Mouse (Mus musculus): ENCODE results near the gene Cxcl1. TPM values are rescaled to one million over a fixed set of nuclear protein-coding genes. Genes with fewer than 3 reads are reported as not detected.

Cxcl1 gene
- polyA plus RNA-seq, 1 experiment from 2014 or later, result 0.64 TPM

GRCm38 (mm10) chr5:90902380-90903260 is 11.6 kb downstream of the Cxcl1 start:
- Histone ChIP-seq H3K9ac (ENCODE audit: low read depth, low read length) (peak overlapping the region; percentile 23), H3K4me2 (ENCODE audit: low read length) (peak overlapping the region; percentile 84), H3K9me3 (ENCODE audit: control insufficient read depth, low read length) (no peaks in the 10 kb centered on the region), H3K4me1 (ENCODE audit: control insufficient read depth, insufficient read depth, low read depth, low read length) (peaks cover 8% of the 10 kb centered on the region), H3K4me3 (ENCODE audit: low read length) (peak overlapping the region; percentile 40), H3K27ac (ENCODE audit: low read depth, low read length) (no peak overlapping the region), H3K27me3 (replicated peaks; ENCODE audit: control insufficient read depth, insufficient read depth, low read length) (peaks cover 10% of the 10 kb centered on the region), H3K36me3 (ENCODE audit: control insufficient read depth, insufficient read depth, low read length) (no peaks in the 10 kb centered on the region)
- 12% methylated on average over 10 of the region's 10 CpGs for WGBS
- peak; percentile 73 for ATAC-seq

GRCm38 (mm10) chr5:90903339-90904020 is 12.4 kb downstream of the Cxcl1 start, which contains the start of gene Cxcl2:
Gene Cxcl2, plus strand, starts transcription at chr5:90903871.
- WGBS, result 6% methylated on average over 21 of the region's 22 CpGs
- peak within 1 kb of the TSS; percentile 40 for H3K4me3 ChIP-seq (ENCODE audit: low read length)
- no peaks in the 10 kb centered on the region for H3K9me3 ChIP-seq (ENCODE audit: control insufficient read depth, low read length)
- H3K4me2 ChIP-seq (ENCODE audit: low read length), result peak within 1 kb of the TSS; percentile 84
- H3K27me3 ChIP-seq (replicated peaks; ENCODE audit: control insufficient read depth, insufficient read depth, low read length), result peaks cover 10% of the 10 kb centered on the region
- H3K36me3 ChIP-seq (ENCODE audit: control insufficient read depth, insufficient read depth, low read length), result no peaks in the 10 kb centered on the region
- peak; percentile 77 for ATAC-seq
- H3K27ac ChIP-seq (ENCODE audit: low read depth, low read length), result no peak within 1 kb of the TSS
- peak within 1 kb of the TSS; percentile 23 for H3K9ac ChIP-seq (ENCODE audit: low read depth, low read length)
- H3K4me1 ChIP-seq (ENCODE audit: control insufficient read depth, insufficient read depth, low read depth, low read length), result peaks cover 8% of the 10 kb centered on the region

DNA sequence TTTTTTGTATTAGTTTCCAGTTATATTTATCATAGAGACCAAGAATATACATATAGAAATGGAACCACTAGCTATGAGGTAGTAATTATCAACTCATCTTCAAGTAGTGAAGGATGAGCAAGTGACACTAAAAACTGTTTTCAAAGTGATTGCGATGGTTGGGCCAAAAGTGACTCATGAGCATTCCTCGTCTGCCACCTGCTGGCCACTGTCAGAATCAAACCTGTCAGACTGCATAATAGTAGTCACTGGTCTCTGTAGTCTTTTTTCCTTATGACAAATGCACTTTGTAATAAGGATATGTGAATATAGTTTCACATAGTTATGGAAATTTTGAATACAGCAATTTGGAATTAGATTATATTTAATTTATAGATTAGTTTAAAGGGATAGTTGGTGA is 17.9 kb downstream of the Cxcl1 start:
- WGBS, result 3% methylated on average over 2 of the region's 2 CpGs
- peaks cover 7% of the 10 kb centered on the region for H3K27me3 ChIP-seq (replicated peaks; ENCODE audit: control insufficient read depth, insufficient read depth, low read length)
- no peak overlapping the region for H3K27ac ChIP-seq (ENCODE audit: low read depth, low read length)
- H3K4me3 ChIP-seq (ENCODE audit: low read length), result no peak overlapping the region
- H3K4me1 ChIP-seq (ENCODE audit: control insufficient read depth, insufficient read depth, low read depth, low read length), result no peaks in the 10 kb centered on the region
- H3K36me3 ChIP-seq (ENCODE audit: control insufficient read depth, insufficient read depth, low read length), result no peaks in the 10 kb centered on the region
- H3K4me2 ChIP-seq (ENCODE audit: low read length), result no peak overlapping the region
- ATAC-seq, result peak; percentile 85
- H3K9ac ChIP-seq (ENCODE audit: low read depth, low read length), result no peak overlapping the region
- no peaks in the 10 kb centered on the region for H3K9me3 ChIP-seq (ENCODE audit: control insufficient read depth, low read length)

DNA sequence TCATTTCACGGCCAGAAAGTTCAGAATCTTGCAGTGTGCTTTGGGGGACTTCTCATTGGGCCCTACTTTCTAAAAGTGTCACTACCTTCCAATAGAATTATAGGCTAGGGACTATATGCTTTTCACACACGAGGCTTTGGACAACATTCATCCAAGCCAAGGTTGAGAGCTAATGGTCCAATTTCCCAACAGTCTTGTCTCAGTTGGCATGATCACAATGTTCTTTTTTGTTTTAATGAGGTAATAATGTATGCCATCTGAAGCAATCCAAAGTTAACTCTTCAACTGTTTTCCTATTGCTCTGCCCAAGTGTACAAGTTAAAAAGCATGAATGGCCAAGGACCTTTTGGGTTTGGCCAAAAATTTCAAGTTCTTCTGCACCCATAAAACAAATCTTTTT is 28.5 kb downstream of the Cxcl1 start:
- no peak overlapping the region for H3K27ac ChIP-seq (ENCODE audit: low read depth, low read length)
- no peaks in the 10 kb centered on the region for H3K9me3 ChIP-seq (ENCODE audit: control insufficient read depth, low read length)
- no peak overlapping the region for H3K9ac ChIP-seq (ENCODE audit: low read depth, low read length)
- no peak overlapping the region for H3K4me3 ChIP-seq (ENCODE audit: low read length)
- no peaks in the 10 kb centered on the region for H3K4me1 ChIP-seq (ENCODE audit: control insufficient read depth, insufficient read depth, low read depth, low read length)
- no peak overlapping the region for H3K4me2 ChIP-seq (ENCODE audit: low read length)
- ATAC-seq, result no peak
- no peaks in the 10 kb centered on the region for H3K27me3 ChIP-seq (replicated peaks; ENCODE audit: control insufficient read depth, insufficient read depth, low read length)
- no peaks in the 10 kb centered on the region for H3K36me3 ChIP-seq (ENCODE audit: control insufficient read depth, insufficient read depth, low read length)
- 73% methylated on average over 2 of the region's 2 CpGs for WGBS

DNA sequence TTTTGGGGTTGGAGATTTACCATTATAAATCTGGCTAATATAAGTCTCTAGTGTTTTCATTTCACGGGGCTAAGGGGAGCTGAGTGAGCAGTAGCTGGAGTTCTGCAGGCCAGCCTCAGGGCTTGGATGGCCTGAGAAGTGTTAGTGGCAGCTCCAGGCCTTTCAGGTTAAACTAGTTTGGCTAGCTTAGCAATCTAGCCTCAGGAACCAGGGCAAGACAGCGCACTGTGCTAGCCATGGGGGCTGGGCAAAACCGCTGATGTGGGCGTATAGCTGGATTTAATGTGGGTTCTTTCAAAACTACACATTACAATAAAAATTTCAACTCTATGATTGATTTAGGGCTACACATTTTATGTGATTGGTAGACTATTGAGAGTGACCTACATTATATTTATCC is 31.9 kb downstream of the Cxcl1 start:
- no peak overlapping the region for H3K9ac ChIP-seq (ENCODE audit: low read depth, low read length)
- H3K27me3 ChIP-seq (replicated peaks; ENCODE audit: control insufficient read depth, insufficient read depth, low read length), result no peaks in the 10 kb centered on the region
- no peak overlapping the region for H3K4me3 ChIP-seq (ENCODE audit: low read length)
- no peak for ATAC-seq
- H3K4me2 ChIP-seq (ENCODE audit: low read length), result no peak overlapping the region
- no peaks in the 10 kb centered on the region for H3K9me3 ChIP-seq (ENCODE audit: control insufficient read depth, low read length)
- H3K36me3 ChIP-seq (ENCODE audit: control insufficient read depth, insufficient read depth, low read length), result no peaks in the 10 kb centered on the region
- WGBS, result 95% methylated on average over 4 of the region's 4 CpGs
- H3K27ac ChIP-seq (ENCODE audit: low read depth, low read length), result no peak overlapping the region
- H3K4me1 ChIP-seq (ENCODE audit: control insufficient read depth, insufficient read depth, low read depth, low read length), result no peaks in the 10 kb centered on the region

- ATAC-seq, result peak; percentile 9
- WGBS, result 47% methylated on average over 2 of the region's 2 CpGs
These were observed 39.5 kb downstream of the Cxcl1 start for GRCm38 (mm10) chr5:90930546-90930945.

DNA sequence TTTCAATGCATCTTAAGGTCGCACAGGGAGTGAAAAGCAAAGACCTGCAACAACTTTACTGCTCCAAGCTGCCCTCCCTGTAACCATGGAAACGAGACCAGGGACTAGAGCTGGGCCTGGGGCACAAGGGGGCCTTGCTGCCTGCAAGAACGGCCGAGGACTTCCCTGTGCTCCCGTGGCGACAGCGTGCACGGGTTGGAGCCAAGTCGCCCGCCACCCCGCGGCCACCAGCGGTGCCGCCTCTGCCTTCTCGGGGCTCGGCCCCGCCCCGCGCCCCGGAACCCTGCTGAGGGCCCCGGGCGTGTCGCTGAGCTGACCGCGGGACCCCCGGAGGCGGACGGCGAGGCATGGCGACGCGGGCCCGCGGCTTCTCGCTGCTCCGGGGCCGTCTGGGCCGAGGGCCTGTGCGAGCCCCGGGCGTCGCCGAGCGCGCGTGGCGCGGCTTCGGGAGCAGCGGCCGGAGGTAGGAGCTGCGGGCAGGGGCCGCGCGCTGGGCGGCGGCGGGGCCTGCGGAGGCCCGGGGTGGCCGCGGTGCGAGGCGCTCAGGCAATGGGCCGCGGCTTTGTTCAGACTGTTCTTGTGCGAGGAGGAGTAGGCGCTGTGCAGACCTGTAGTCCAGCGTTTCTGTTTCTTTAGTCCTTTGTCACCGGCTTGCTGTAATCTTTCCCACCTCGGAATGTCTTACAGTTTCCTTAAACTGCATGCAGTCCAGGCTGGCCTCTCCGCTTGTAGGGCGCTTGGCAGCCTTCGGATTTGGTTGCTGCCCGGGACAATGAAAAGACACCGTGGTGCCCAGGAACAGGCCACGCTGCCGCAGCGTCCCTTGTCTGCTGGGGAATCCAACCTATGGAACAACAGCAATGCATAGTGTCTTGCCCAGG is 40.2 kb downstream of the Cxcl1 start, which contains the start of gene Mthfd2l:
TSS of gene Mthfd2l (plus strand) at position 147 of the 881 bp plus-strand sequence.
- Histone ChIP-seq H3K36me3 (ENCODE audit: control insufficient read depth, insufficient read depth, low read length) (no peaks in the 10 kb centered on the region; the same call in 1 of the 2 replicates), H3K4me3 (ENCODE audit: low read length) (peak within 1 kb of the TSS; percentile 78), H3K27ac (ENCODE audit: low read depth, low read length) (peak within 1 kb of the TSS; percentile 98), H3K27me3 (replicated peaks; ENCODE audit: control insufficient read depth, insufficient read depth, low read length) (no peaks in the 10 kb centered on the region), H3K4me1 (ENCODE audit: control insufficient read depth, insufficient read depth, low read depth, low read length) (peaks cover 14% of the 10 kb centered on the region), H3K4me2 (ENCODE audit: low read length) (peak within 1 kb of the TSS; percentile 73), H3K9ac (ENCODE audit: low read depth, low read length) (peak within 1 kb of the TSS; percentile 99), H3K9me3 (ENCODE audit: control insufficient read depth, low read length) (no peaks in the 10 kb centered on the region)
- under 1% methylated on average over 72 of the region's 79 CpGs for WGBS
- ATAC-seq, result peak; percentile 98

More at GRCm38 (mm10) chr5:90930546-90930945, 39.5 kb downstream of the Cxcl1 start:
- peak overlapping the region; percentile 78 for H3K4me3 ChIP-seq (ENCODE audit: low read length)
- no peaks in the 10 kb centered on the region for H3K9me3 ChIP-seq (ENCODE audit: control insufficient read depth, low read length)
- no peaks in the 10 kb centered on the region; the same call in 1 of the 2 replicates for H3K36me3 ChIP-seq (ENCODE audit: control insufficient read depth, insufficient read depth, low read length)
- peaks cover 14% of the 10 kb centered on the region for H3K4me1 ChIP-seq (ENCODE audit: control insufficient read depth, insufficient read depth, low read depth, low read length)
- H3K9ac ChIP-seq (ENCODE audit: low read depth, low read length), result peak overlapping the region; percentile 99
- peak overlapping the region; percentile 73 for H3K4me2 ChIP-seq (ENCODE audit: low read length)
- peak overlapping the region; percentile 98 for H3K27ac ChIP-seq (ENCODE audit: low read depth, low read length)
- no peaks in the 10 kb centered on the region for H3K27me3 ChIP-seq (replicated peaks; ENCODE audit: control insufficient read depth, insufficient read depth, low read length)

GRCm38 (mm10) chr5:90931911-90932310 is 40.9 kb downstream of the Cxcl1 start:
- H3K9ac ChIP-seq (ENCODE audit: low read depth, low read length), result peak overlapping the region; percentile 99
- 3% methylated on average over 6 of the region's 6 CpGs for WGBS
- H3K4me1 ChIP-seq (ENCODE audit: control insufficient read depth, insufficient read depth, low read depth, low read length), result peaks cover 14% of the 10 kb centered on the region
- no peaks in the 10 kb centered on the region for H3K9me3 ChIP-seq (ENCODE audit: control insufficient read depth, low read length)
- H3K4me2 ChIP-seq (ENCODE audit: low read length), result peak overlapping the region; percentile 73
- peak; percentile 31; the same call in 1 of the 2 replicates for ATAC-seq
- no peaks in the 10 kb centered on the region; the same call in 1 of the 2 replicates for H3K36me3 ChIP-seq (ENCODE audit: control insufficient read depth, insufficient read depth, low read length)
- H3K4me3 ChIP-seq (ENCODE audit: low read length), result peak overlapping the region; percentile 78
- peak overlapping the region; percentile 98 for H3K27ac ChIP-seq (ENCODE audit: low read depth, low read length)
- H3K27me3 ChIP-seq (replicated peaks; ENCODE audit: control insufficient read depth, insufficient read depth, low read length), result no peaks in the 10 kb centered on the region
